Mouse (Mus musculus): ENCODE results near the gene Bmp4. TPM values are rescaled to one million over a fixed set of nuclear protein-coding genes. Genes with fewer than 3 reads are reported as not detected.
A peak's percentile ranks its signal among the peaks of the same experiment; 100 is the strongest.

The Bmp4 gene
- 10 to 100 TPM in 1 of 2 experiments, 1 to 10 TPM in 1; 8.7 to 11.1 TPM for total RNA-seq (2021)

DNA sequence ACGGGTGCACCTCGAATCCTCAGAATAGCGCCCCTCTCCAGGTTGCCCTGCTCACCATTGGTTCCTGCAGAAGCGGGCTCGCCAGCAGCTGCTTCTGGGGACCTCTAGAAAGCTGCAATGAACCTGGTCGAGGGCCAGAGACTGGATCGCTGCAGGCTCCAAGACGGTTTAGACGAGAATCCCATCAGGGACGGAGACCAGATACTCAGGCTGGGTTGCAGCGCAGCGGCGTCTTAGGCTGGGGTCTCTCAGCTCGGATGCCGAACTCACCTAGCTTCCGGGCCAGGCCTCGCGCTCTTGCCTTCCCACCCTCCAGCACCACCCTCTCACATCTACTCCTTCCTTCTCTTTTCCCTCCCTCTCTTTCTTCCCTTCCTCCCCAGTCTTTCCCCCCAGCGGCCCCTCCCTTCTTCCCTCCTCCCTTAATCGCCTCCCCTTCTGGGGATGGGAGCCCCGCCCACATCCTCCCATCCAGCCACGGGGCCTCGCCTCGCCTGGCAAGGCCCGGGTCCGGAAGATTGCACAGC is at the start of gene Bmp4:
TSS of gene Bmp4 (minus strand) at position 421 of the 527 bp plus-strand sequence.
- intact Hi-C loops (cut with DNase I) = loop anchor here (10.0 kb wide), 1 partner anchor 396 kb away; no protein-coding TSS in a partner anchor
- DNase-seq (ENCODE audit: extremely low spot score in 1 of 2, low spot score in 2 of 2) = peak in 1 of 2 experiments; percentile 72

GRCm38 (mm10) chr14:46439461-46440048 is 49.1 kb upstream of the Bmp4 start:
- DNase-seq (ENCODE audit: extremely low spot score in 1 of 2, low spot score in 2 of 2) = no peak
- intact Hi-C loops (cut with DNase I) = no loop called here

- no peak for DNase-seq (ENCODE audit: extremely low spot score in 1 of 2, low spot score in 2 of 2)
- intact Hi-C loops (cut with DNase I) = no loop called here
Measured at GRCm38 (mm10) chr14:46436471-46437090, 46.1 kb upstream of the Bmp4 start.

DNA sequence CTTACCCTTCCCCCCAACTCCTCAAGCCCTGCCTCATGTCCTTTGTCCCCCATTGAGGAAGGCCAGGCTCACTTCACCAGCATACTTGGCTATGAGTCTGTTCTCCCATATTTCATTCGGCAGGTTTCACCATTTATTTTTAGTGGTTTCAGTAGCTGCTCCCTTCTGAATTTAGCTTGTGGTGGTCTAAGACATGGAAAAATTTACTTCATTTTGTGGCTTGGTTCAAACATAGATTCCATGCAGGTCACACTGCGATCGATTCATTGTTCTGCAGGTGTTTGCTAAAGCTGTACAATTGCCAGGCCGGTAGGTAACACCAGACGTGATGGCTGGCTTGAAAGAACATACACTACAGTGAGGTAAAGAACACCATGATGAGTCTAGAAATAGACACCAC is 39.8 kb upstream of the Bmp4 start:
- no peak for DNase-seq (ENCODE audit: extremely low spot score in 1 of 2, low spot score in 2 of 2)
- intact Hi-C loops (cut with DNase I) = no loop called here

- intact Hi-C loops (cut with DNase I) = no loop called here
- no peak for DNase-seq (ENCODE audit: extremely low spot score in 1 of 2, low spot score in 2 of 2)
Measured at GRCm38 (mm10) chr14:46427251-46427650, 36.8 kb upstream of the Bmp4 start.

- intact Hi-C loops (cut with DNase I) = no loop called here
Measured at GRCm38 (mm10) chr14:46421823-46422222, 31.4 kb upstream of the Bmp4 start.

DNA sequence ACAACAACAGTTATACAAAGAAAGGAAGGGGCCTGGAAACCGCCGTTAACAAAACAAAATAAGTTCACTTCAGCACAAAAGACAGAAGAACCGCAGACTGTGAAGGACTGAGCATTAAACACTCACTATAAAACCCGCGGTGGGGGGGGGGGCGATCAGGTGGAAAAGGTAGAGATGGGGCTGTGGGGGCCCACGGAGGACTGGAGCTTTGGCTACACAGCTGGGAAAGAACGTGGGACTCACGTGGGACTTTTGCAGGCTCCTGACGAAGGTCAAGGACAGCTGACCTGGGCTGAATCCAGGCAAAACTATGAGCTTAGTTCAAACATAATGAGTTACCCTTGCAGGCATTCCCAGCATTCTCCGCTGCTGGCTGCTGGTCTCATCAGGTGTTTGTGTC is 28.8 kb upstream of the Bmp4 start:
- no peak for DNase-seq (ENCODE audit: extremely low spot score in 1 of 2, low spot score in 2 of 2)
- intact Hi-C loops (cut with DNase I) = no loop called here

More at GRCm38 (mm10) chr14:46421823-46422222, 31.4 kb upstream of the Bmp4 start:
- DNase-seq (ENCODE audit: extremely low spot score in 1 of 2, low spot score in 2 of 2) = no peak

GRCm38 (mm10) chr14:46418371-46419097 is 28.1 kb upstream of the Bmp4 start:
- intact Hi-C loops (cut with DNase I) = no loop called here
- no peak for DNase-seq (ENCODE audit: extremely low spot score in 1 of 2, low spot score in 2 of 2)

DNA sequence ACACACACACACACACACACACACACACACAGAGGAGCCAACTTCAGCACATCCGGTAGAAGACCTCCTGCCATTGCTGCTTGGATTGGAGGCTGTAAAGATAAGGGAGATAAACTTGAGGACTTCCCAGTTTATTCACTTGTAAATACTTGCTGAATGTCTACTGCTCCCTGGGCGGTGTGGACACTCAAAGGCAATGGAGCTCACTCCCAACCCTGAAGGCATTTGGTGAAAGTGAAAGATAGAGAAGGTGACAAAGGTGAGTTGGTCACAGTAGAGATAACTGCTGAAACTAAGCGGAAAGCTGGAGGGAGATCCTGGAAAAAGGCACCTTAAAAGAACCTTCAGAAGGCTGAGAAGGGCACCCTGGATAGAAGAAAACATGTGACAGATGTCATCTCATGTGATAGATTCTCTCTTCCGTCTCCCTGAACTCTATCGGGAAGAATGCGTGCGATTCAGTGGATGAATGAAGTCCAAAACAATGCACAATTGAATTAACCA is 22.1 kb upstream of the Bmp4 start:
- intact Hi-C loops (cut with DNase I) = no loop called here
- DNase-seq (ENCODE audit: extremely low spot score in 1 of 2, low spot score in 2 of 2) = no peak

GRCm38 (mm10) chr14:46410557-46411120 is 20.2 kb upstream of the Bmp4 start:
- intact Hi-C loops (cut with DNase I) = no loop called here
- no peak for DNase-seq (ENCODE audit: extremely low spot score in 1 of 2, low spot score in 2 of 2)

DNA sequence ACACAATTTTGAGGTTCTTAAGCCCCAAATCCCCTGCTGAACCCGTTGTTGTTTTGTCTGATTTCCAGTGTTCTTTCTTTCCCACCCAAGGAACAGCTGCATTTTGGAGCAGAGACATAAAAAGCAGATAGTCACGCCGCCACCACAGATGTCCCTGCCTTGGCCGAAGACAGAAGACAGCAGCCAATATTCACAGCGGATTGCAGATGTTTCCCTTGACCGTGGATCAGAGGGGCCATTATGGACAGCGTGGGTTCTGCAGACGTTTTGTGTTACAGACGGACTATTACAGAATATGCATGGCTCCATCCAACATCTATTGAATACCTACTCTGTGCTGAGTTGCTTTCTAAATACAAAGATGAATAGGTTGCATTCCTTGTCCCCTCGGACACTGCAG is 18.5 kb upstream of the Bmp4 start:
- DNase-seq (ENCODE audit: extremely low spot score in 1 of 2, low spot score in 2 of 2) = peak in 1 of 2 experiments; percentile 32
- intact Hi-C loops (cut with DNase I) = no loop called here

GRCm38 (mm10) chr14:46408319-46408718 is 17.9 kb upstream of the Bmp4 start:
- intact Hi-C loops (cut with DNase I) = no loop called here
- no peak for DNase-seq (ENCODE audit: extremely low spot score in 1 of 2, low spot score in 2 of 2)

DNA sequence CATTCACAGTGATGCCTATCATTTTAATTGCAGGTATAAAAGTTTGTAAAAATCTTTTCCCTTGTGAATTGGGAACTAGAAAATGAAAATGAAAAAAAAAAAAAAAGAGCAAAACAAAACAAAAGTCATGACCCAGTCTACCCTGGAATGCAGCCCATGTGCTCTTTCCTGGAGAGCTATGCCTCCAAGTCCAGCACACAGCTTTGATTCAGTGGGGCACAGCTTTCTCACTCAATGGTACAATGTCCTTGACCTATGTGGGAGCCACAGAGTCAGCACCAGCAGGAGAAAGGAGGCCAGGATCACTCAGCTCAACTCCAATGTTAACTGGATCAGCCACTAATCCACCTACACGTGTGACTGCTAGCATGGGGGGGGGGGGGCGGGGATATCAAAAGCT is 9.5 kb upstream of the Bmp4 start:
- intact Hi-C loops (cut with DNase I) = loop anchor here (10.0 kb wide), 1 partner anchor 405 kb away; no protein-coding TSS in a partner anchor
- no peak for DNase-seq (ENCODE audit: extremely low spot score in 1 of 2, low spot score in 2 of 2)

DNA sequence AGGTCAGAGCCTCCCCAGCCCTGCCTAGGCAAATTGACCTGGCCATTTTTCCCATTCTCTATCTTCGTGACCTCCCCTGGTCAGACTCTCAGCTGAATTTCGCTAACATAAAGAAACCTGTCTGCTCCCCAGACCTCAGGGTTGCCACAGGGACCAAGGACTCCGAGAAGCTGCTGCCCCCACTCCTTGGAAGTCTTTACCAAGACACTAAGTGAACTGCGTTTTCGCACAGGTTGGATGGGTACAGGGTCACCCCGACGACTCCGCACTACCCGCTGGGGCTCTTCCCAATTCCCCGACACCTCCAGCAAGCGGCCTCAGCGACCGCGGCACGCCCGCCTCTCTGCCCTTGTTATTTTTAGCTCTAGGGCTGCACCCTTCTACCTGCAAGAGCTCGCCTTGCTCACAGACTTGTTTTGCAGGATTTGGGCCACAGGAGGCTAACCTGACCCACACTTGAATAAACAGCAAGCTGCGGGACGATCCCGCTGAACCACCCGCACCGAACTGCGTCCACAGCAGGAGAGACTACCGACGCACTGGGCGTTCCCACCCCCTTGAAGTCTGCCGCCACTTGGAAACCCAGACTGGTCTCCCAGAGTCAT is 7.7 kb upstream of the Bmp4 start:
- intact Hi-C loops (cut with DNase I) = loop anchor here (10.0 kb wide), 1 partner anchor 403 kb away; no protein-coding TSS in a partner anchor

DNA sequence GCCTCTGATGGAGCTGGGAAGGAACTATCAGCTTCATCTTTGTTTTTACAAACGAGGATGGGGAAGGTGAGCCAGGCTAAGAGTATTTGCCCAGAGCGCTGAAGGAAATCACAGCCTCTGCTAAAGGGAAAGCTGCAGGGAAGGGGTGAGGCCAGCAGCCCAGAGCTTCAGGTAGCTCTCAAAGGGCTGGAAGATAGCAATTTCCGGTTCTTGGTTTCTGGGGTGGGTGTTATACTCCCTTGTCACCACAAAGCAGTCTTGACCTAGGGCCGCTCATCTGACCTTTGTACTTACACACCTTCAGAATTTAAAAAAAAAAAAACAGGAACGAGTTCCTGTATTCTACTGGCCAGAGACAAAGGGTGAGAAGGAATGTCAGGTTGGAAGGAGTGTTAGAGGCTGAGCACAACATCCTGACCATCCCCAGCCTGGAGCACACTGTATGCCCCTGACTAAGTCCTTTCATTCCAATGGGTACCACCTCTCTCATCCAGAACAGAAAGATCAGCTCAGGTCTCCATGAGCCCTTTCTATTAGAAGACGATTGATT is 1.2 kb upstream of the Bmp4 start:
- intact Hi-C loops (cut with DNase I) = loop anchor here (10.0 kb wide), 1 partner anchor 397 kb away; no protein-coding TSS in a partner anchor
- DNase-seq (ENCODE audit: extremely low spot score in 1 of 2, low spot score in 2 of 2) = no peak

More for the DNA sequence above, 7.7 kb upstream of the Bmp4 start:
- DNase-seq (ENCODE audit: extremely low spot score in 1 of 2, low spot score in 2 of 2) = no peak

GRCm38 (mm10) chr14:46389438-46390248 is 826 bp downstream of the Bmp4 start:
- intact Hi-C loops (cut with DNase I) = loop anchor here (10.0 kb wide), 1 partner anchor 395 kb away; no protein-coding TSS in a partner anchor
- DNase-seq (ENCODE audit: extremely low spot score in 1 of 2, low spot score in 2 of 2) = no peak

- intact Hi-C loops (cut with DNase I) = no loop called here
- DNase-seq (ENCODE audit: extremely low spot score in 1 of 2, low spot score in 2 of 2) = peak in 1 of 2 experiments; percentile 56
Measured at GRCm38 (mm10) chr14:46388636-46389035, 1.8 kb downstream of the Bmp4 start.

Data from left cerebral cortex, postnatal 10 days (tissue).